Mouse (Mus musculus) liver, embryonic 15.5 days (tissue): ENCODE results near the gene Vps52. TPM values are rescaled to one million over a fixed set of nuclear protein-coding genes. Genes with fewer than 3 reads are reported as not detected.

Source experiments
- ATAC-seq: fragments of 200-750 bp; cut with Nextera tagmentation; 2 replicates; pipeline ENCODE4 v1.8.0; 2017; ENCODE audit warnings: moderate number of reproducible peaks, mild to moderate bottlenecking, moderate library complexity; ENCODE audit not compliant: insufficient read depth
- H3K27ac ChIP-seq: fragments of 300-500 bp; sonication (generic); replicated peaks from 2 replicates; pipeline ENCODE4 v1.5.1; 2015; ENCODE audit warnings: mild to moderate bottlenecking, inconsistent platforms
- H3K27me3 ChIP-seq: fragments of 300-500 bp; sonication (generic); 2 replicates; pipeline ENCODE4 v1.6.1; 2015; ENCODE audit warnings: mild to moderate bottlenecking, inconsistent platforms
- H3K36me3 ChIP-seq: fragments of 300-500 bp; sonication (generic); replicated peaks from 2 replicates; pipeline ENCODE4 v1.6.1; 2015; ENCODE audit warnings: moderate library complexity, mild to moderate bottlenecking, inconsistent platforms
- H3K4me1 ChIP-seq: fragments of 300-500 bp; sonication (generic); replicated peaks from 2 replicates; pipeline ENCODE4 v1.6.1; 2015; ENCODE audit warnings: inconsistent platforms
- H3K4me2 ChIP-seq: fragments of 300-500 bp; sonication (generic); 2 replicates; pipeline ENCODE4 v1.6.1; 2015; ENCODE audit warnings: moderate library complexity, mild to moderate bottlenecking, inconsistent platforms
- H3K4me3 ChIP-seq: fragments of 300-500 bp; sonication (generic); replicated peaks from 2 replicates; pipeline ENCODE4 v1.5.1; 2015; ENCODE audit warnings: mild to moderate bottlenecking, inconsistent platforms
- H3K9ac ChIP-seq: fragments of 300-500 bp; sonication (generic); 2 replicates; pipeline ENCODE4 v1.6.1; 2015; ENCODE audit warnings: moderate library complexity, mild to moderate bottlenecking, inconsistent platforms
- H3K9me3 ChIP-seq: fragments of 300-500 bp; sonication (generic); replicated peaks from 2 replicates; pipeline ENCODE4 v1.6.1; 2016; ENCODE audit warnings: inconsistent platforms
- WGBS: fragments of 180-500 bp; shearing (Covaris S2); methylation state at CpG from one replicate; pipeline ENCODE4 v1.1.7; 2015; ENCODE audit warnings: mixed read lengths; ENCODE audit not compliant: insufficient replicate concordance; 5-methylcytosine and 5-hydroxymethylcytosine counted together
- polyA plus RNA-seq: library from polyadenylated mRNA; unstranded; fragments of >200 nt; fragmentation: Nextera tagmentation; extraction: Ambion mirVana; gene quantifications from 2 replicates; pipeline ENCODE4 v1.2.1, GENCODE M21; 2015

Vps52 gene
- polyA plus RNA-seq, 1 experiment from 2014 or later = 23.3 TPM

DNA sequence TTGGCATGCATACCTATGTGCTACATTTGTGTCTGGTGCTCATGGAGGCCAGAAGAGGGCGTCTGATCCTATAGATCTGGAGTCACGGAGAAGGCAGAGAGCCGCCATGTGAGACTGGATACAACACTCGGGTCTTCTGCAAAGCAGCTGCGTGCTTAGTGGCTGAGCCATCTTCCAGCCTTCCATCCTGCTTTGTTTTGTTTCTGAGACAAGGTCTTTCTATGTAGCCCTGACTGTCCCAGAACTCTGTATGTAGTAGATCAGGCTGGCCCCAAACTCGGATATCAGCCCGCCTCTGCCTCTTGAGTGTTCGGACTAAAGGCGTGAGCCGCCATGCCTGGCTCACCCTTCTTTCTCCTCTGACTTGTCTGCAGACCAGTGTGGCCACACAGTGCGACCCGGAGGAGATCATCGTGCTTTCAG is 40.6 kb upstream of the Vps52 start:
- 67% methylated on average over 13 of the region's 13 CpGs for WGBS
- peak overlapping the region; percentile 84 for H3K4me2 ChIP-seq
- H3K9ac ChIP-seq = peak overlapping the region; percentile 64; the same call in 1 of the 2 replicates
- H3K27me3 ChIP-seq = no peaks in the 10 kb centered on the region
- peak overlapping the region; percentile 72 for H3K4me3 ChIP-seq
- peak overlapping the region; percentile 88 for H3K27ac ChIP-seq
- H3K9me3 ChIP-seq = peaks cover 20% of the 10 kb centered on the region
- peaks cover 66% of the 10 kb centered on the region for H3K36me3 ChIP-seq
- H3K4me1 ChIP-seq = peaks cover 76% of the 10 kb centered on the region
- ATAC-seq = no peak

DNA sequence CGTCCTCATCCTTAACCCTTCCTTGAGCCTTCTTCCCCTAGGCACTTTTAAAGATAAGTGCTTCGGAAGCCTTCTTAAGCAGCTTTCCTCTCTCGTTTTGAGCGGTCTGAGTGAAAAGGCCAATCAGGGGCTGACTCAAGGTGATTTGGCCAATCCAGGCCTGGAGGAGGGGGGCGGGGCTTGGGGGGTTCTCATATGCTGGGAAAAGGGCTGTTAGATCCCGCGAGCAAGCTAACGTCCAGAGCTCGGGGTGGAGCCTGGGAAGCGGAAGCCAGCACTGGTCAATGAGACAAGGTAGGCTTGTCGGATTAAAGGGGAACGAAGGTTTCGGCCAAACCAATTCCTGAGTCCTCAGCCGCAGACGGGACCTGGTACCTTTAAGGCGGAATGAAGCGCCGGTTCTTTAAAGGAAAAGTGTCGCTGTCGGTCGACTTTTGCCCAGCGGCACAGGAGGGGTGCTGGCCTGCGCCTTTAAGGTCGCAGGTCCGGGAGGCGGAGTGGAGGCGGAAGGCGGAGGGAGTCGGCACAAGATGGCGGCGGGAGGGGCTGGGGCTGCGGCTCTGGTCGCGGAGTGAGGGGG is 39.9 kb upstream of the Vps52 start, which contains the start of the genes Tapbp and Zbtb22:
Tapbp (plus strand) TSS at position 229 of the 580 bp plus-strand sequence.
Zbtb22 (plus strand) TSS at position 234 of the 580 bp plus-strand sequence.
- Histone ChIP-seq H3K9me3 (peaks cover 20% of the 10 kb centered on the region), H3K4me1 (peaks cover 72% of the 10 kb centered on the region), H3K4me2 (peak within 1 kb of the TSS; percentile 84), H3K9ac (peak within 1 kb of the TSS; percentile 64), H3K27ac (peak within 1 kb of the TSS; percentile 88), H3K27me3 (no peaks in the 10 kb centered on the region), H3K4me3 (peak within 1 kb of the TSS; percentile 72), H3K36me3 (peaks cover 64% of the 10 kb centered on the region)
- peak; percentile 85 for ATAC-seq
- under 1% methylated on average over 34 of the region's 34 CpGs for WGBS

DNA sequence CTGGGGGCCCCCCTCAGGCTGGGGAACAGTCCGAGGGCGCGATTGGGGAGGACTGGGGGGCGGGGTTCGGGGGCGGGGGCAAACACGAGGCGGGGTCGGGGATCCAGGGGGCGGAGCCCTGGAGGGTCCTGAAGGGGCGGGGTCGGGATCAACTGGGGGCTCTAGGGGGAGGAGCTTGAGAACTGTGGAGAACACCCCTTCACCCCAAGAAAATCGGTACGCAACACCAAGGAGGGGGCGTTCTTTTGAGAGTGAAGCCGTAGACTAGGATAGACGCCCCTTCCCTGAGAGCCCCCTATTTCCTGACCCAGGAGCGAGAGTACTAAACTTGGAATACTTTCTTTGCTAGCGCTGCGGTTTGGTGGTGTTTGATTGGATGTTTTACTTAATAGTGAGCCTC is 39.3 kb upstream of the Vps52 start:
- Histone ChIP-seq H3K4me3 (peak overlapping the region; percentile 72), H3K27me3 (no peaks in the 10 kb centered on the region), H3K27ac (peak overlapping the region; percentile 88), H3K9me3 (peaks cover 20% of the 10 kb centered on the region), H3K4me1 (peaks cover 76% of the 10 kb centered on the region), H3K9ac (peak overlapping the region; percentile 64), H3K4me2 (peak overlapping the region; percentile 84), H3K36me3 (peaks cover 58% of the 10 kb centered on the region)
- ATAC-seq = no peak
- 2% methylated on average over 17 of the region's 20 CpGs for WGBS

DNA sequence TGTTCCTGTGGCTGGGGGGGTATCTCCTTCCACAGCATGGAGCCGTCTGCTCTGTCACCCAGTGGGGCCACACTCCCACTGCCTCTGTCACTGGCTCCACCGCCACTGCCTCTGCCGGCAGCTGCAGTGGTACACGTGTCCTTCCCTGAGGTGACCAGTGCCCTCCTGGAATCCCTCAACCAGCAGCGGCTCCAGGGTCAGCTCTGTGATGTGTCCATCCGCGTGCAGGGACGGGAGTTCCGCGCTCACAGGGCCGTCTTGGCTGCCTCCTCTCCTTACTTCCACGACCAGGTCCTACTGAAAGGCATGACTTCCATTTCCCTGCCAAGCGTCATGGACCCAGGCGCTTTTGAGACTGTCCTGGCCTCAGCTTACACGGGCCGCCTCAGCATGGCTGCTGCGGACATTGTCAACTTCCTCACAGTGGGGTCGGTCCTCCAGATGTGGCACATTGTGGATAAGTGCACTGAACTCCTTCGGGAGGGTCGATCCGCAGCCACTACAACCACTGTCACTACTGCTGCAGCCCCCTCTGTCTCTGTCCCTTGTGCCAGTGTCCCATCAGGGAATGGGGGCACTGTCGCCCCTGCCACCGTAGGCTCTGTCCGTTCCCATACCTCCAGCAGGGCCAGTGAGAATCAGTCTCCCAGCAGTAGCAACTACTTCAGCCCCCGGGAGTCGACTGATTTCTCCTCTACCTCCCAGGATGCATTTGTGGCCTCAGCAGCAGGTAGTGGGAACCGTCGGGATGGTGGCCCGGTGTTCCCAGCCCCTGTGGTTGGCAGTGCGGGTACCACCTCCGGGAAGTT is 38.6 kb upstream of the Vps52 start:
- Histone ChIP-seq H3K4me3 (peak overlapping the region; percentile 72), H3K27me3 (no peaks in the 10 kb centered on the region), H3K9me3 (peaks cover 20% of the 10 kb centered on the region), H3K4me1 (peaks cover 76% of the 10 kb centered on the region), H3K4me2 (peak overlapping the region; percentile 84), H3K27ac (peak overlapping the region; percentile 33; the same call in 1 of the 2 replicates), H3K9ac (no peak overlapping the region; the same call in 1 of the 2 replicates), H3K36me3 (peaks cover 52% of the 10 kb centered on the region)
- ATAC-seq = no peak
- WGBS = 82% methylated on average over 31 of the region's 31 CpGs

DNA sequence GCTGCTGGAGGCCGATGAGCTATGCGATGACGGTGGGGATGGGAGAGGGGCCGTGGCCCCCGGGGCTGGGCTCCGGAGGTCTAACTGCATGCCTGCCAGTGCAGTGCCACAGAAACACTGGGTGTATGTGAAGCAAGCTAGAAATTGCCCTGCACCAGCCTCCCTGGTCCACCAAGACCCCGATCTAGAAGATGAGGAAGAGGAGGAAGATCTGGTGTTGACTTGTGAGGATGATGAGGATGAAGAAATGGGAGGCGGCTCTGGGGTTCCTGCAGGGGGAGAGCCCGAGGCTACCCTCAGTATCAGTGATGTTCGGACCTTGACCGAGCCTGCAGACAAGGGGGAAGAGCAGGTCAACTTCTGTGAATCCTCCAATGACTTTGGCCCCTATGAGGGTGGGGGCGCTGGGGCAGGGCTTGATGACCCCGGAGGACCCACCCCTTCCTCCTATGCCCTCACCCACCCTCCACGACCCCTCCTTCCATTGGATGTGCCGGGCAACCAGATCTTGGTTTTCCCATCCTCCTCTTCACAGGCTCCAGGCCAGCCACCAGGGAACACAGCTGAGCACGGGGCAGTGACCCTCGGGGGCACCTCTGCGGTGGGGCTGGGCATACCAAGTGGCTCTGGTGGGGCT is 37.8 kb upstream of the Vps52 start:
- Histone ChIP-seq H3K9me3 (peaks cover 20% of the 10 kb centered on the region), H3K9ac (no peak overlapping the region), H3K4me2 (peak overlapping the region; percentile 96), H3K36me3 (peaks cover 50% of the 10 kb centered on the region), H3K27ac (peak overlapping the region; percentile 94), H3K27me3 (no peaks in the 10 kb centered on the region), H3K4me3 (peak overlapping the region; percentile 72; the same call in 1 of the 2 replicates), H3K4me1 (peaks cover 76% of the 10 kb centered on the region)
- WGBS = 82% methylated on average over 18 of the region's 18 CpGs
- no peak for ATAC-seq

DNA sequence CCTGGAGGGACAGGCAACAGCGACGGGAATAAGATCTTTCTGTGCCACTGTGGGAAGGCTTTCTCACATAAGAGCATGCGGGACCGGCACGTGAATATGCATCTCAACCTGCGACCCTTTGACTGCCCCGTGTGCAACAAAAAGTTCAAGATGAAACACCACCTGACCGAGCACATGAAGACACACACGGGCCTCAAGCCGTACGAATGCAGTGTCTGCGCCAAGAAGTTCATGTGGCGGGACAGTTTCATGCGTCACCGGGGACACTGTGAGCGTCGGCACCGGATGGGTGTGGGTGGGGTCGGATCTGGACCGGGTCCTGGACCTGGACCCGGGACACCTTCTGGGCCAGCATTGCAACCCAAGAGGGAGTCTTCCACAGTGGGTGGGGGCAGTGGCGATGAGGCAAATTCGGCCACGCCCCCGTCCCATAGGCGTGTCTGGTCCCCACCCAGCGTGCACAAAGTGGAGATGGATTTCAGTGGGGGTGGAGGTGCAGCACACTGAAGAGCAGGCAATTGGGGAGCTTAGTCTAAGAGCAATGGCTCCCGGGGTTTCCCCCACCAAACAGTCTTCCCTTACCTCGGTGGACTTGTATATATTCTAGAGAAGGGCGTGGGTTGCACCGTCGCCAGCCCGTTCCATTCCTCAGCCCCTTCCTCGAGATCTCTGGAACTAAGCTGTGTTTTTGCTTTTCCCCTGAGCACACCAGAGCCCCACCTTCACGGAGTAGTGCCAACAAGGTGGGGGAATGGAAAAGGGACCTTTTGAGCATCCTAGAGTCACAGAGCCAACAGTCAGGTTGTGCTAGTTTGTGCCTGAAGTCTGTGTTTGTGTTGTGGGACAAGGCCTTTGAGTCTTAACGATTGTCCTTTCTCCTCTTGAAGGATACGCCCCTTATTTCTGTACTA is 37.1 kb upstream of the Vps52 start:
- Histone ChIP-seq H3K4me3 (peak overlapping the region; percentile 90), H3K9me3 (peaks cover 20% of the 10 kb centered on the region), H3K4me1 (peaks cover 73% of the 10 kb centered on the region), H3K4me2 (peak overlapping the region; percentile 96), H3K27ac (peak overlapping the region; percentile 94), H3K9ac (peak overlapping the region; percentile 87), H3K27me3 (no peaks in the 10 kb centered on the region), H3K36me3 (peaks cover 47% of the 10 kb centered on the region)
- 54% methylated on average over 37 of the region's 37 CpGs for WGBS
- ATAC-seq = 0 out of 2 replicates have a peak, but pooled peaks have one; percentile 2

DNA sequence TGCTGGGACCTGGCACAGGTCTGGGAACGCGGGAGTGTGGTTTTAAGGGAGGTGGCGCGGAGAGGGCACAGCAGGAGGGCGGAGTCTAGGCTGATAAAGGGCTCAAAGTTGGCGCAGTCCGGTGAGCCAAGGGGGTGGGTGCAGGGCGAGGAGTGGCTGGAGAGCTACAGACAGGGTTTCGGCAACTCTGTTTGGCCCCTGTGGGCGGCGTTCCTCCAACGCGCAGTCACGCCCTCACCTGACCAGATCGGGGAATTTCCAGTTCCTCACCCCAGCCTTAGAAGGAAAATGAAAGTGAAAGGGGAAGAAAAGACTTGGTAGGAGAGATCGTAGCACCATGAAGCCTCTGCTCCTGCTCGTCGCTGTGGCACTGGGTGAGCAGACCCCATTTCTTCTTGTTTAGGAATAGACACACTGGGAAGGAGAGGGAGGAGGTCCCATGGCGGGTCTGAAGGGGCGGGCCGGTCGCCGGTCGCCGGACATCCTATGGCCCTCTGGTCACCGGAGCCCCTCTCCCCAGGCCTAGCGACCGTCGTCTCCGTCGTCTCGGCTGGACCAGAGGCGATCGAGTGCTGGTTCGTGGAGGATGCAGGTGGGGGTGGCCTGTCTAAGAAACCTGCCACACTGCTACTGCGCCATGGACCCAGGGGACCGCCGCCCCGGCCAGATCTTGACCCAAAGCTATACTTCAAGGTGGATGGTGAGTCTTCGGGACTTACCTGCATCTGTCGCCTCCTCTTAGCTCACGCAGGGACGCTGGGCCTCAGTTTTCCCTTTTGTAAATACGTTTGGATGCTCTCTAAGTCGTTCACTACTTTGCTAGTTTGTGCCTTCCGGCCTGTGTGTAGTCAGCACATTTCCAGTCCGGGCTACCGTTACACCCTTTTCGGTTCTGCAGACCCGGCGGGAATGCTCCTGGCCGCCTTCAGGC is 36.0 kb upstream of the Vps52 start:
- Histone ChIP-seq H3K4me1 (peaks cover 73% of the 10 kb centered on the region), H3K4me2 (peak overlapping the region; percentile 96), H3K9ac (peak overlapping the region; percentile 87), H3K9me3 (peaks cover 20% of the 10 kb centered on the region), H3K27ac (peak overlapping the region; percentile 94), H3K4me3 (peak overlapping the region; percentile 90), H3K27me3 (no peaks in the 10 kb centered on the region), H3K36me3 (peaks cover 37% of the 10 kb centered on the region)
- under 1% methylated on average over 52 of the region's 52 CpGs for WGBS
- peak; percentile 59 for ATAC-seq

DNA sequence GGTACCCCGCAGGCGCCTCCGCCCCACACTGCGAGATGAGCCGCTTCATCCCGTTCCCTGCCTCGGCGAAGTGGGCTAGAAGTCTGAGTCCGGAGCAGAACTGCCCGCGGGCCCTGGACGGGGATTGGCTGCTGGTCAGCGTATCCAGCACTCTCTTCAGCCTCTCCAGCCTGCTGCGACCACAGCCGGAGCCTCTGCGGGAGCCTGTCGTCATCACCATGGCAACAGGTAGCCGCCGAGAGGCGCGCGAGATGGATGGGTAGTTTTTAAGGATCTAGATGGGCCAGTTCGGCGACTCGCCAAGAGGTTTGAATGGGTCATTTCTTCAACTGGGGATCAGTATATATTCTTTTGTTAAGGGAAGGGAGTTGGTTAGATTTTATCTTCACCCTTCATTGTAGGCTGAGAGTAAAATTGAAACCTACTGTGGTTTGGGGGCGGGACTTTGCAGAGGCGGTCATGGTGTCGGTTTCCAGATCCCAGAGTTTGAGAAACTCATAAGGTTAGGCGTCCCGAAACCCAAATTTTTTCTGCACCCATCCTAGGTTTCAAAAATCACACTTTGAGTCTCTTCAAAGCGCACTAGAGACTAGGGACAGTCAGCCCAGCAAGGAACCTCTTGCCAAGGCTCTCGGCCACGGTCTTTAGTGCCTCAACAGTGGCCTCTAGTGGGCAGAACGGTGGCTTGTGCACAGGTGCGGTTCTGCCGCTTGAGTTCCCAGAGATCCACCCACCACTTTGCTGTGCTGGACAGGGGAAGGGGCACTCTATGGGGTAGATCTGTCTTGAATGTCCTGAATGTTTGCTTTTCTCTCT is 35.1 kb upstream of the Vps52 start:
- H3K9me3 ChIP-seq = peaks cover 20% of the 10 kb centered on the region
- H3K4me2 ChIP-seq = peak overlapping the region; percentile 96
- H3K4me3 ChIP-seq = peak overlapping the region; percentile 90
- H3K4me1 ChIP-seq = peaks cover 72% of the 10 kb centered on the region
- peak overlapping the region; percentile 87 for H3K9ac ChIP-seq
- peak overlapping the region; percentile 94 for H3K27ac ChIP-seq
- peak; percentile 11; the same call in 1 of the 2 replicates for ATAC-seq
- H3K27me3 ChIP-seq = no peaks in the 10 kb centered on the region
- H3K36me3 ChIP-seq = peaks cover 36% of the 10 kb centered on the region
- under 1% methylated on average over 36 of the region's 36 CpGs for WGBS

DNA sequence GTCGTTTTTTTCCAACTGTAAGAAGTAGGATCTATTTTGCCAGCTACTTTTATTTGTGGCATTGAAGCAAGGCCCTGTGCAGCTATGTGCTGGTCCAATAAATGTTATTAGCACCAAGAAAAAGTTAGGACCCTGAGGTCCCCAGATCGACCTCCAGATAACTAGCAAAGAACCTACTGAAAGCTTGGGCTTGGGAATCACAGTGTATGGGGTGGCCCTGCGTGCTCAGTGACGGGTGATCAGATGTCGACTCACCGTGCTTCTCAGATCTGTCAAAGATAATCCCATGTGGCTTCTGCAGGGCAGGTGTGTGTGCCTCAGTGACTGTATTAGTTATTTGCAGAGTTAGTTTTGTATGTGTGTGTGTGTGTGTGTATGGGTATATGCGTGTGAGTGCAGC is 34.3 kb upstream of the Vps52 start:
- no peak overlapping the region; the same call in 1 of the 2 replicates for H3K4me3 ChIP-seq
- no peaks in the 10 kb centered on the region for H3K27me3 ChIP-seq
- 68% methylated on average over 7 of the region's 7 CpGs for WGBS
- H3K4me1 ChIP-seq = peaks cover 76% of the 10 kb centered on the region
- 0 out of 2 replicates have a peak overlapping the region, but pooled peaks have one; percentile 41 for H3K27ac ChIP-seq
- H3K4me2 ChIP-seq = 0 out of 2 replicates have a peak overlapping the region, but pooled peaks have one; percentile 96
- ATAC-seq = no peak
- H3K9ac ChIP-seq = no peak overlapping the region
- H3K36me3 ChIP-seq = peaks cover 44% of the 10 kb centered on the region
- peaks cover 20% of the 10 kb centered on the region for H3K9me3 ChIP-seq
